Mouse (Mus musculus) liver, postnatal 0 days (tissue): ENCODE data around the gene Gprc5a. TPM values are rescaled to one million over a fixed set of nuclear protein-coding genes. Genes with fewer than 3 reads are reported as not detected.

ENCODE experiments used
- ATAC-seq: fragments of 200-750 bp; cut with Nextera tagmentation; 2 replicates; pipeline ENCODE4 v1.8.0; 2017; ENCODE audit warnings: mild to moderate bottlenecking, moderate library complexity
- DNase-seq: peaks from one replicate; pipeline ENCODE4 v3.0.0-alpha.2; 2016
- H3K27ac ChIP-seq: fragments of 300-500 bp; sonication (generic); 2 replicates; pipeline ENCODE4 v1.5.1; 2014; ENCODE audit warnings: antibody characterized with exemption, moderate library complexity, mild to moderate bottlenecking, low read depth
- H3K27me3 ChIP-seq: fragments of 300-500 bp; sonication (generic); 2 replicates; pipeline ENCODE4 v1.6.1; 2014; ENCODE audit warnings: low read length, control low read depth, mixed read lengths; ENCODE audit not compliant: insufficient read depth
- H3K36me3 ChIP-seq: fragments of 300-500 bp; sonication (generic); replicated peaks from 2 replicates; pipeline ENCODE4 v1.6.1; 2014; ENCODE audit warnings: mild to moderate bottlenecking, control low read depth, low read length, moderate library complexity, mixed read lengths; ENCODE audit not compliant: insufficient read depth
- H3K4me1 ChIP-seq: fragments of 300-500 bp; sonication (generic); 2 replicates; pipeline ENCODE4 v1.6.1; 2014; ENCODE audit warnings: antibody characterized with exemption, mild to moderate bottlenecking, control low read depth; ENCODE audit not compliant: insufficient read depth
- H3K4me2 ChIP-seq: fragments of 300-500 bp; sonication (generic); 2 replicates; pipeline ENCODE4 v1.6.1; 2014; ENCODE audit warnings: low read depth, mild to moderate bottlenecking, low read length, moderate library complexity, mixed read lengths
- H3K4me3 ChIP-seq: fragments of 300-500 bp; sonication (generic); 2 replicates; pipeline ENCODE4 v1.5.1; 2014; ENCODE audit warnings: low read depth, low read length
- H3K9ac ChIP-seq: fragments of 300-500 bp; sonication (generic); replicated peaks from 2 replicates; pipeline ENCODE4 v1.6.1; 2014; ENCODE audit warnings: mild to moderate bottlenecking, moderate library complexity
- H3K9me3 ChIP-seq: fragments of 300-500 bp; sonication (generic); 2 replicates; pipeline ENCODE4 v1.6.1; 2016; ENCODE audit warnings: mild to moderate bottlenecking, control low read depth, low read length, mixed read lengths
- CTCF ChIP-seq: sonication (generic); IDR thresholded peaks from 2 replicates; pipeline ENCODE4 v1.5.1; 2016; ENCODE audit warnings: antibody characterized with exemption, low read depth
- EP300 ChIP-seq: IDR thresholded peaks from 2 replicates; pipeline ENCODE4 v1.6.1; 2016; ENCODE audit warnings: antibody characterized with exemption, low read depth, mild to moderate bottlenecking
- WGBS: fragments of 180-500 bp; shearing (Covaris S2); extraction: QIAGEN DNeasy Blood & Tissue Kit; methylation state at CpG from one replicate; pipeline ENCODE4 v1.1.7; 2014; ENCODE audit not compliant: insufficient replicate concordance; 5-methylcytosine and 5-hydroxymethylcytosine counted together
- polyA plus RNA-seq: library from polyadenylated mRNA; unstranded; fragments of >200 nt; fragmentation: Nextera tagmentation; extraction: Ambion mirVana; gene quantifications from 2 replicates; pipeline ENCODE4 v1.2.1, GENCODE M21; 2015

Gene Gprc5a
- polyA plus RNA-seq, 1 experiment from 2014 or later: 0.21 TPM

GRCm38 (mm10) chr6:135066795-135067445 lies 1.5 kb downstream of the Gprc5a start:
- Histone ChIP-seq H3K27me3 (0 out of 2 replicates have a peak, but pooled peaks cover 8% of the 10 kb centered on the region), H3K4me3 (no peak overlapping the region), H3K36me3 (no peaks in the 10 kb centered on the region), H3K9me3 (no peaks in the 10 kb centered on the region), H3K4me1 (peaks cover 7% of the 10 kb centered on the region; the same call in 1 of the 2 replicates), H3K9ac (no peak overlapping the region), H3K4me2 (no peak overlapping the region), H3K27ac (no peak overlapping the region)
- TF ChIP-seq EP300 (no peak), CTCF (no peak)
- WGBS: 70% methylated on average over 6 of the region's 6 CpGs
- no peak for DNase-seq
- ATAC-seq: no peak

DNA sequence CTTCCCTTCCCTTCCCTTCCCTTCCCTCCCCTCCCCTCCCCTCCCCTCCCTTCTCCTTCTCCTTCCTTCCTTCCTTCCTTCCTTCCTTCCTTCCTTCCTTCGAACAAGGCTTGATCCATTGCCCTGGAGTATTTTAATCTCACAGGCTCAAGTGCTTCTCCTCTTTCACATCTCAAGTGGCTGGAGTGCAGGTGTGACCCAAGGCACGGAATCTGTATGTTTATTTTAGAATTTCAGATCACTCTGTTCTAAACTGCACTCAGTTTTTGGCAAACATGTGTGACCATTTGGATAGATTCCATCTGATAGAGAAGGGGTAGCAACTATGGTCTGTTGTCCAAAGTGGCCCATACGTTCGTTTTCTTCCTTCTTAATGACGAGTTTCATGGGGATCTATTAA lies 2.8 kb downstream of the Gprc5a start:
- Histone ChIP-seq H3K4me2 (no peak overlapping the region), H3K4me1 (peaks cover 7% of the 10 kb centered on the region; the same call in 1 of the 2 replicates), H3K27ac (no peak overlapping the region), H3K36me3 (no peaks in the 10 kb centered on the region), H3K9ac (no peak overlapping the region), H3K4me3 (no peak overlapping the region), H3K9me3 (no peaks in the 10 kb centered on the region), H3K27me3 (0 out of 2 replicates have a peak, but pooled peaks cover 8% of the 10 kb centered on the region)
- DNase-seq (no peak), ATAC-seq (no peak)
- TF ChIP-seq EP300 (no peak), CTCF (no peak)
- WGBS: 75% methylated on average over 5 of the region's 5 CpGs

- Histone ChIP-seq H3K9me3 (no peaks in the 10 kb centered on the region), H3K9ac (no peak overlapping the region), H3K36me3 (no peaks in the 10 kb centered on the region), H3K27me3 (0 out of 2 replicates have a peak, but pooled peaks cover 8% of the 10 kb centered on the region), H3K4me3 (no peak overlapping the region), H3K4me2 (no peak overlapping the region), H3K27ac (no peak overlapping the region), H3K4me1 (peaks cover 6% of the 10 kb centered on the region; the same call in 1 of the 2 replicates)
- ATAC-seq (no peak), DNase-seq (no peak)
- WGBS: 65% methylated on average over 6 of the region's 6 CpGs
- TF ChIP-seq EP300: no peak
- no peak for TF ChIP-seq CTCF
Observed at GRCm38 (mm10) chr6:135069856-135070255, 4.4 kb downstream of the Gprc5a start.

DNA sequence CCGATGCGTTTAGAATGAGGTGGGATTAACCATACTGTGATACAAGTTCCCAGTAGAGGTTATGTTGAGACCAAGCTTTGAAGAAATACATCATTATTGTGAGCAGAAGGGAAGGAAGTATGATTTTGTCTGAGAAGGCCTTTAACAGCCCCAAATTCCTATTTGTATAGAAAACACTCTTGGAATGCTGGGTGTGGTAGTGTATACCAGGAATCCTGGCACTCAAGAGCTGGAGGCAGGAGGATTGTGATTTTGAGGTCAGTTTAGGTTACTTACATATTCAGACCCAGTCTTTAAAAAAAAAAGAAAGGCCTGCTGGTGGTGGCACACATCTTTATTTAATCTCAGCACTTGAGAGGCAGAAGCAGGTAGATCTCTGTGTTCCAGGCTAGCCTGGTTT lies 4.9 kb downstream of the Gprc5a start:
- WGBS: 72% methylated on average over 2 of the region's 2 CpGs
- no peaks in the 10 kb centered on the region for H3K36me3 ChIP-seq
- no peak overlapping the region for H3K27ac ChIP-seq
- DNase-seq (no peak), ATAC-seq (no peak)
- H3K9ac ChIP-seq: no peak overlapping the region
- H3K4me3 ChIP-seq: no peak overlapping the region
- peaks cover 2% of the 10 kb centered on the region; the same call in 1 of the 2 replicates for H3K4me1 ChIP-seq
- H3K27me3 ChIP-seq: 0 out of 2 replicates have a peak, but pooled peaks cover 8% of the 10 kb centered on the region
- TF ChIP-seq EP300: no peak
- TF ChIP-seq CTCF: no peak
- H3K4me2 ChIP-seq: no peak overlapping the region
- H3K9me3 ChIP-seq: no peaks in the 10 kb centered on the region

- no peaks in the 10 kb centered on the region for H3K4me1 ChIP-seq
- no peak overlapping the region for H3K4me3 ChIP-seq
- ATAC-seq (no peak; the same call in 1 of the 2 replicates), DNase-seq (no peak)
- WGBS: 47% methylated on average over 6 of the region's 6 CpGs
- no peaks in the 10 kb centered on the region for H3K36me3 ChIP-seq
- H3K9me3 ChIP-seq: no peaks in the 10 kb centered on the region
- no peaks in the 10 kb centered on the region for H3K27me3 ChIP-seq
- no peak overlapping the region for H3K9ac ChIP-seq
- no peak overlapping the region for H3K4me2 ChIP-seq
- TF ChIP-seq CTCF: no peak
- no peak for TF ChIP-seq EP300
- H3K27ac ChIP-seq: no peak overlapping the region
Observed at GRCm38 (mm10) chr6:135074405-135074947, 9.0 kb downstream of the Gprc5a start.

- Histone ChIP-seq H3K27me3 (no peaks in the 10 kb centered on the region), H3K36me3 (no peaks in the 10 kb centered on the region), H3K4me1 (no peaks in the 10 kb centered on the region), H3K9me3 (no peaks in the 10 kb centered on the region), H3K9ac (no peak overlapping the region), H3K4me3 (no peak overlapping the region), H3K4me2 (no peak overlapping the region), H3K27ac (no peak overlapping the region)
- no peak for DNase-seq
- no peak for ATAC-seq
- 75% methylated on average over 3 of the region's 3 CpGs for WGBS
- no peak for TF ChIP-seq CTCF
- TF ChIP-seq EP300: no peak
Observed at GRCm38 (mm10) chr6:135076202-135076601, 10.8 kb downstream of the Gprc5a start.
